In the genomic region with DNA sequence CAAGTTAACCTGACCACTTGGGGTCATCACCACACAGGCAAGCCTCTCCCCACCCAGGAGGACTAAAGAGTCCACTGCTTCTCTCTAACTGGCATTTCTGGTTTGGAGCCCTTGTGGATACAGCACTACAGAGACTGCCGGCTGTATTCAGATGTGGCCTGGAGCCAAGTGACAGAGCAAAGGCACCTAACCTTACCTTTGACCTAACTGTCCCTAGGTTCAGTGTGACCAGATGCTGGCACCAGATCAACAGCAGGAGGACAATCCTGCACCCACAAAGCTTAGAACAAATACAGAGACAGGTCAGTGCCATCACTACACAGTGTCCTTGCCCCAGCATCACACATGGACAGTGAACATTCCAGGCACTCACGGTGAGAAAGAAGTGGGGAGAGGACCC, we compare ENCODE assay signal across 9 mouse cellular contexts. TPM values are rescaled to one million over a fixed set of nuclear protein-coding genes. Genes with fewer than 3 reads are reported as not detected.
A peak's percentile ranks its signal among the peaks of the same experiment; 100 is the strongest.
DNase-seq lines count a peak whose midpoint lies in the region; ATAC-seq and TF ChIP-seq lines count a peak whose summit lies in the region.
"Had no signal": no experiment of that assay in that cellular context is flagged by ENCODE, and none has a peak within 500 bp of the region (broad histone marks: within the 10 kb centered on the region; RNA-seq: fewer than 3 reads in every experiment).

No protein-coding gene starts in this region.

- peaks cover 32% of the 10 kb centered on the region for H3K4me1 ChIP-seq in forebrain, embryonic 10.5 days
- peaks cover 3% of the 10 kb centered on the region; the same call in 1 of the 2 replicates for H3K4me1 ChIP-seq in forebrain, embryonic 11.5 days (replicated peaks; ENCODE audit: control insufficient read depth, insufficient read depth, low read length)
- H3K4me1 ChIP-seq in midbrain, postnatal 0 days (ENCODE audit: insufficient read depth, low read length): peaks cover 13% of the 10 kb centered on the region; the same call in 1 of the 2 replicates
- peaks cover 22% of the 10 kb centered on the region for H3K4me1 ChIP-seq in midbrain, embryonic 15.5 days
- peaks cover 18% of the 10 kb centered on the region for H3K4me1 ChIP-seq in limb, embryonic 14.5 days (ENCODE audit: control insufficient read depth, insufficient read depth, low read length)
- no peaks in the 10 kb centered on the region; the same call in 1 of the 2 replicates for H3K4me1 ChIP-seq in cerebellum, adult 2 months (ENCODE audit: control insufficient read depth, insufficient read depth, low read length)

- H3K27ac ChIP-seq in forebrain, embryonic 10.5 days: no peak overlapping the region
- H3K27ac ChIP-seq in forebrain, embryonic 11.5 days (ENCODE audit: low read depth, low read length): no peak overlapping the region
- H3K27ac ChIP-seq in midbrain, postnatal 0 days (ENCODE audit: low read depth, low read length): no peak overlapping the region
- no peak overlapping the region for H3K27ac ChIP-seq in midbrain, embryonic 15.5 days
- H3K27ac ChIP-seq in limb, embryonic 14.5 days (replicated peaks; ENCODE audit: low read depth, low read length): no peak overlapping the region
- no peak overlapping the region for H3K27ac ChIP-seq in cerebellum, adult 2 months (ENCODE audit: insufficient read depth, low read length)

- peak overlapping the region; percentile 94; the same call in 1 of the 2 replicates for H3K4me3 ChIP-seq in forebrain, embryonic 10.5 days
- H3K4me3 ChIP-seq in forebrain, embryonic 11.5 days (ENCODE audit: low read depth, low read length): no peak overlapping the region
- no peak overlapping the region for H3K4me3 ChIP-seq in midbrain, postnatal 0 days (ENCODE audit: low read depth, low read length)
- H3K4me3 ChIP-seq in midbrain, embryonic 15.5 days: no peak overlapping the region
- H3K4me3 ChIP-seq in limb, embryonic 14.5 days (replicated peaks; ENCODE audit: low read length): peak overlapping the region; percentile 92; the same call in 1 of the 2 replicates
- H3K4me3 ChIP-seq in cerebellum, adult 2 months (replicated peaks; ENCODE audit: insufficient read depth, low read depth, low read length): no peak overlapping the region

- ATAC-seq in forebrain, embryonic 11.5 days (replicated peaks; ENCODE audit: low FRiP score): no peak
- ATAC-seq in midbrain, postnatal 0 days (ENCODE audit: low FRiP score): no peak
- no peak for ATAC-seq in midbrain, embryonic 15.5 days (replicated peaks)
- no peak for ATAC-seq in limb, embryonic 14.5 days (ENCODE audit: low FRiP score, low read depth)
- ATAC-seq: activated CD4-positive, CD25-positive, alpha-beta regulatory T cell, adult 4 months had no signal

- H3K27me3 ChIP-seq in forebrain, embryonic 10.5 days (ENCODE audit: poor library complexity, severe bottlenecking): peaks cover 8% of the 10 kb centered on the region; the same call in 1 of the 2 replicates
- H3K27me3 ChIP-seq in forebrain, embryonic 11.5 days (ENCODE audit: control insufficient read depth, insufficient read depth, low read length): no peaks in the 10 kb centered on the region
- H3K27me3 ChIP-seq in midbrain, postnatal 0 days (ENCODE audit: insufficient read depth, low read length): no peaks in the 10 kb centered on the region
- no peaks in the 10 kb centered on the region for H3K27me3 ChIP-seq in midbrain, embryonic 15.5 days (replicated peaks)
- no peaks in the 10 kb centered on the region for H3K27me3 ChIP-seq in limb, embryonic 14.5 days (ENCODE audit: control insufficient read depth, insufficient read depth, low read length)
- no peaks in the 10 kb centered on the region for H3K27me3 ChIP-seq in cerebellum, adult 2 months (ENCODE audit: control insufficient read depth, insufficient read depth, low read length)

- WGBS in forebrain, embryonic 10.5 days: 87% methylated on average over 2 of the region's 2 CpGs
- WGBS in forebrain, embryonic 11.5 days: 96% methylated on average over 2 of the region's 2 CpGs
- 81% methylated on average over 2 of the region's 2 CpGs for WGBS in midbrain, postnatal 0 days
- whole genome bisulfite sequencing in midbrain, embryonic 15.5 days: 90% methylated on average over 2 of the region's 2 CpGs
- 77% methylated on average over 2 of the region's 2 CpGs for WGBS in limb, embryonic 14.5 days
- WGBS in cerebellum, adult 2 months: 67% methylated on average over 2 of the region's 2 CpGs

- H3K9ac ChIP-seq in forebrain, embryonic 11.5 days (ENCODE audit: low read length): no peak overlapping the region
- no peak overlapping the region for H3K9ac ChIP-seq in midbrain, postnatal 0 days (replicated peaks; ENCODE audit: low read length, poor library complexity, severe bottlenecking)
- no peak overlapping the region for H3K9ac ChIP-seq in midbrain, embryonic 15.5 days
- no peak overlapping the region for H3K9ac ChIP-seq in limb, embryonic 14.5 days (ENCODE audit: low read depth, low read length, severe bottlenecking)

- no peak for DNase-seq in forebrain, embryonic 10.5 days (ENCODE audit: extremely low spot score, low spot score)
- no peak for DNase-seq in forebrain, embryonic 11.5 days (ENCODE audit: low spot score)
- no peak for DNase-seq in midbrain, postnatal 0 days (ENCODE audit: low spot score)
- no peak for DNase-seq in limb, embryonic 14.5 days (ENCODE audit: low spot score)
- DNase-seq in ovary, postnatal 14 days (ENCODE audit: low spot score): no peak
- no peak for DNase-seq in ovary, postnatal 10 days (ENCODE audit: low spot score)
- DNase-seq in cerebellum, adult 2 months: no peak

- no peak overlapping the region for H3K4me2 ChIP-seq in forebrain, embryonic 11.5 days (ENCODE audit: low read depth, low read length, severe bottlenecking)
- H3K4me2 ChIP-seq in midbrain, postnatal 0 days (ENCODE audit: low read depth, low read length, poor library complexity, severe bottlenecking): peak overlapping the region; percentile 88; the same call in 1 of the 2 replicates
- no peak overlapping the region for H3K4me2 ChIP-seq in midbrain, embryonic 15.5 days
- peak overlapping the region; percentile 65 for H3K4me2 ChIP-seq in limb, embryonic 14.5 days (replicated peaks; ENCODE audit: low read depth, low read length, severe bottlenecking)

- no peaks in the 10 kb centered on the region for H3K9me3 ChIP-seq in forebrain, embryonic 10.5 days
- no peaks in the 10 kb centered on the region for H3K9me3 ChIP-seq in forebrain, embryonic 11.5 days (ENCODE audit: control insufficient read depth, low read length)
- no peaks in the 10 kb centered on the region for H3K9me3 ChIP-seq in midbrain, postnatal 0 days (ENCODE audit: low read length)
- H3K9me3 ChIP-seq in midbrain, embryonic 15.5 days: no peaks in the 10 kb centered on the region
- H3K9me3 ChIP-seq in limb, embryonic 14.5 days (ENCODE audit: control insufficient read depth, low read length): no peaks in the 10 kb centered on the region

- peaks cover 32% of the 10 kb centered on the region for H3K36me3 ChIP-seq in forebrain, embryonic 10.5 days (replicated peaks)
- H3K36me3 ChIP-seq in forebrain, embryonic 11.5 days (ENCODE audit: control insufficient read depth, insufficient read depth, low read length): peaks cover 4% of the 10 kb centered on the region; the same call in 1 of the 2 replicates
- peaks cover 8% of the 10 kb centered on the region; the same call in 1 of the 2 replicates for H3K36me3 ChIP-seq in midbrain, postnatal 0 days (ENCODE audit: insufficient read depth, low read length)
- H3K36me3 ChIP-seq in midbrain, embryonic 15.5 days (replicated peaks): no peaks in the 10 kb centered on the region
- peaks cover 23% of the 10 kb centered on the region for H3K36me3 ChIP-seq in limb, embryonic 14.5 days (ENCODE audit: control insufficient read depth, insufficient read depth, low read length)

- TF ChIP-seq POLR2A in limb, embryonic 14.5 days (IDR thresholded peaks at IDR 0.05; ENCODE audit: borderline replicate concordance, extremely low read depth, insufficient read depth, insufficient read length): no peak
- TF ChIP-seq POLR2A in cerebellum, adult 2 months (IDR thresholded peaks at IDR 0.05; ENCODE audit: borderline replicate concordance, insufficient read depth, low read length): no peak

- TF ChIP-seq CTCF in midbrain, postnatal 0 days (IDR thresholded peaks at IDR 0.05): no peak
- TF ChIP-seq CTCF in cerebellum, adult 2 months (IDR thresholded peaks at IDR 0.05; ENCODE audit: borderline replicate concordance, insufficient read depth, low read depth, low read length): no peak

RNA-seq across cellular contexts. Expression of a gene that starts 2.5 kb away (rescaled TPM):
- polyA plus RNA-seq in forebrain, embryonic 10.5 days (2016; fragmentation: Nextera tagmentation; extraction: Ambion mirVana): 144 and 153 TPM in 2 replicates
- polyA plus RNA-seq in forebrain, embryonic 11.5 days (2014; fragmentation: Nextera tagmentation; extraction: Ambion mirVana): 122 and 137 TPM in 2 replicates
- total RNA-seq in midbrain, postnatal 0 days (2014; rRNA removed): 89.6 and 92.6 TPM in 2 replicates
- 80.0 and 80.7 TPM in 2 replicates for polyA plus RNA-seq in midbrain, postnatal 0 days (2015; fragmentation: Nextera tagmentation; extraction: Ambion mirVana)
- 82.2 and 89.0 TPM in 2 replicates for polyA plus RNA-seq in midbrain, embryonic 15.5 days (2015; fragmentation: Nextera tagmentation; extraction: Ambion mirVana)
- 212 and 218 TPM in 2 replicates for polyA plus RNA-seq in limb, embryonic 14.5 days (2012; rRNA removed)
- polyA plus RNA-seq in limb, embryonic 14.5 days (2014; fragmentation: Nextera tagmentation; extraction: Ambion mirVana): 342 and 345 TPM in 2 replicates
- 38.7 and 41.8 TPM in 2 replicates for polyA plus RNA-seq in cerebellum, adult 2 months (2012; rRNA removed)

Comparison
In these comparisons a context has a peak if more than half of its experiments do, and no peak if none do; other contexts are left out.
1. H3K4me3 ChIP-seq: peak in forebrain, embryonic 10.5 days (single experiment) and limb, embryonic 14.5 days (single experiment); none in forebrain, embryonic 11.5 days (single experiment), midbrain, postnatal 0 days (single experiment), midbrain, embryonic 15.5 days (single experiment) and cerebellum, adult 2 months (single experiment).
2. H3K4me2 ChIP-seq: peak in midbrain, postnatal 0 days (single experiment) and limb, embryonic 14.5 days (single experiment); none in forebrain, embryonic 11.5 days (single experiment) and midbrain, embryonic 15.5 days (single experiment).